Mouse (Mus musculus) neural tube, embryonic 10.5 days (tissue): ENCODE measurements around the gene Dcaf10.
"Not testable (repeated sequence)": the region's sequence is repeated elsewhere in the genome, so short reads cannot be mapped to it uniquely, and the experiment has no call there.

ENCODE experiments used
- DNase-seq: peaks from one replicate; pipeline ENCODE4 v3.0.0-alpha.2; 2017; ENCODE audit warnings: low spot score; ENCODE audit errors: extremely low spot score

Gene Dcaf10

GRCm38 (mm10) chr4:45341669-45342249 lies at the start of gene Dcaf10:
TSS of gene Dcaf10 (plus strand) at chr4:45342101.
- DNase-seq: peak; percentile 98

DNA sequence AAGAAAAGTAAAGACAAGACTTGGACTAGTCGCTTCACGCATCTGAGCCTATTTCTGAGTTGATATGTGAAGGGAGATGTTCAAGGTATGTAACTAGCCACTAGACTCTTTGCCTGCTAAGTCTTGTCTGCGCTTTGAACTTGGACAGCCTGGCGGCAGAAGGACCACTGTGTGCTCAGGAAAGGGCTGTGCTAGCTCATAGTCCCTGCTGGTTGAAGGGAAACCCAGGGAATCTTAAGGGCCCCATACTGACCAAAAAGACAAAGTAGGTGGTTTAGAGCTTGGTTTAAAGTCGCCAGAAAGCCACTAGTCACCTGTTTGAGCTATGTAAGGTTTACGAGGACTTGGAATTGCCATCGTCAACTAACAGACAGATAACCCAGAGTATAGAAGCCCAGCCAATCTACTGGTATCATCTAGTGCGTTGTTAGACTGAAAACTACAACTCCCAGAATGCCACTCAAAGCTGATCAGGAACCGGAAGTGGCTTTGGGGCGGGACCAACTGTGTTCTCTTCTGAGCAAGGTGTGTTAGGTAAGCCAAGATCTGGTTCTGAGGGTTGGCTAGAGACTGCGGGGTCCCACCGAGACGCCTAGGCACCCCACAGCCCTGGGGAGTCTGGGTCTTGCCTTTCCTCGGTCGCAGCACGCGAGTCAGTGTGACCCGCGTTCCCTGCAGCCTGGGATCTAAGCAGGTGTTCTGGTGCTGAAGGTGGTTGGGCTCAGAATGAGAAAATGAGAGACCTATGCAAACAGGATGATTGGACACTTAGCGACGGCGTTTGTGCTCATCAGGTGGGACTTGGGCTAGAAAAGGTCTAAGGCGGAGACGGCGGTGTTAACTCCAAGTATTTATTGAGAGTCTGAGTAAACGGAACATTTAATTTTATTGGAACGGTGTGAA lies 45.0 kb upstream of the Dcaf10 start, which contains the start of gene Trmt10b:
Gene Trmt10b (plus strand): TSS at position 466 of the 903 bp plus-strand sequence.
- DNase-seq: peak; percentile 62

DNA sequence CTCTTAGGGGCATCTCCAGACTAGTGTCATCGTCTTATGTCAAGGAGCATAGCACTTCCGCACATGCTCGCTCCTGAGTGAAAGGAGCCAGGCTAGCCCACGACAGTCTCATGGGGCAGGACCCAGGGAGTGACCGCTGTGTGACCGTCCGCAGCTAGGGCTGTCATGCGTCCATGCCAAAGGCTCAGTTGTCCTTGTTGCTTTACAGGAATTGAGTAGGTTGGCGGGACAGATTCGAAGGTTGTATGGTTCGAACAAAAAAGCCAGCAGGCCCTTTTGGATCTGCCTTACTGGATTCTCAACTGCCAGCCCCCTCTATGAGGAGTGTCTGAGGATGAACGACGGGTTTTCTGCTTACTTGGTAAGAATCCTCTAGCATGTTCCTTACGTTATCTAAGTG lies 36.4 kb upstream of the Dcaf10 start:
- no peak for DNase-seq

DNA sequence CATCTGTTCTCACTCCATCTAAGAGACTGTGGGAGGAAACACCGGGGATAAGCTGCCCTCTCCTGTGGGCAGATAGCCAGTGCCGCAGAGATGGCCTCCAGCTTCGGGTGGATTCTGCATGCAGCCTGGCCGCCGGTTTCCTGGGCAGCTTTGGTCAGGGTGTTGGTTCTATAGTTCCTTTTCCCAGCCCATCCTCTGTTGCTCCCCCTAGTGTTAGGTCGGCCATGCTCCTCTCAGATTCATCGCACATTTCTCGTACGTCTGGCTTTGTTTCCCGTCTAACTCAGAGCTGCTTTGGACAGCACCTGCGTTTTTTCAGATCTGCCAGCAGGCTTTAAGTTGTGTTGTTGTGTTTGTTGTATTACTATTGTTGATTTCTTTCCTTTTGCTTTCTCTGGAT lies 33.9 kb upstream of the Dcaf10 start:
- DNase-seq: peak; percentile 18

DNA sequence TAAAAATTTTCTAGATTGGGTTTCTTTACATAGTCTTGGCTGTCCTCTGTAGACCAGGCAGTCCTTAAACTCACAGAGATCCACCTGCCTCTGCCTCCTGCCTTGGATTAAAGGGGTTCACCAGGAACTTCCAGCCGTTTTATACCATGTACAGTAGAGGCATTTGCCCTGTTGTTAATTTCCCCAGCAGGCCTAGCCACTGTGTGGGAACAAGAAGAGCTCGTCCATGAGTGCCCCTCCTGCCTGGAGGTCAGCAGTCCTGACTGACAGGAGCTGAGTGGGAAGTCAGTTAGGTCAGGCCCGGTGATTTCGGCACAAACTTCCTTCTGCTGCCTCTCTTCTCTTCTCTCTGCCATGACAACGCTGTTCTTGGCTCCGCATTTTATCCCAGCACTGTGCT lies 33.3 kb upstream of the Dcaf10 start:
- DNase-seq: no peak

GRCm38 (mm10) chr4:45311056-45311455 lies 30.8 kb upstream of the Dcaf10 start:
- DNase-seq: no peak

GRCm38 (mm10) chr4:45320159-45320816 lies 21.6 kb upstream of the Dcaf10 start:
- peak; percentile 89 for DNase-seq

DNA sequence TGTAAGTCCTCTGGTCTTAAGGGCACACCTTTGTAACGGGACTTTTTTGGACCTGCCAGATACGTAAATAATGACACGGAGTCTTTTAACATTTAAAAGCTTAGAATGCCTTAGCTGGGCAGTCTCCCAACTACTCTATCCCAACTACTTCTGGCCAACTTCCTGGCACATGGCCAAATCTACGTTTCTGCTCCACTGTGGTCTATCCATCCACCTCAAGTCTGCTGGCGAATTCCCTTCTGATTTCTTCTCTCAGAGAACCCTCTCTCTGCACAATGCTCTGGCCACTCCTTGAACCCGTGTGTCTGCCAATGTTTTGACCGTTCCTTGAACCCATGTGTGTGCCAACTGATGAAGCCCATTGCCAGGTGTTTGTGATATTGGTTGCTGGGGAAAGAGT lies 10.8 kb upstream of the Dcaf10 start:
- DNase-seq: no peak

GRCm38 (mm10) chr4:45332466-45332865 lies 9.4 kb upstream of the Dcaf10 start:
- DNase-seq: no peak

DNA sequence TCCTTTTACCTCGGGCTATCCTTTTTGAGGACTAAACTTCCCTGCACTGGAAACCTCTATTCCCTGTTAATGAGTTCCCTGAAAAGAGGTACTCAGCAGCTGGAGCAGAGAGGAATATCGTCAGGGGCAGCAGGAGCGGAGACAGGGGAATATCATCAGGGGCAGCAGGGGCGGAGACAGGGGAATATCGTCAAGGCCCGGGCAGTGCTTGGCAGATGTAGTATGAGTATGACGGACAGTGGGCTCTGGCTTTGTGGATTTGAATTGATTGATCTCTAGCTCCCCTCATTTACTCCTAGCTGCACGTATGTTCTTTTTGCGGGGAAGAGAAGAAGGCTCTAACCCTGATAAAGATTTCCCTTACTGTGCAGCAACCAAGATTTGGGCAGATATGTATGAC lies 675 bp upstream of the Dcaf10 start:
- DNase-seq: no peak

DNA sequence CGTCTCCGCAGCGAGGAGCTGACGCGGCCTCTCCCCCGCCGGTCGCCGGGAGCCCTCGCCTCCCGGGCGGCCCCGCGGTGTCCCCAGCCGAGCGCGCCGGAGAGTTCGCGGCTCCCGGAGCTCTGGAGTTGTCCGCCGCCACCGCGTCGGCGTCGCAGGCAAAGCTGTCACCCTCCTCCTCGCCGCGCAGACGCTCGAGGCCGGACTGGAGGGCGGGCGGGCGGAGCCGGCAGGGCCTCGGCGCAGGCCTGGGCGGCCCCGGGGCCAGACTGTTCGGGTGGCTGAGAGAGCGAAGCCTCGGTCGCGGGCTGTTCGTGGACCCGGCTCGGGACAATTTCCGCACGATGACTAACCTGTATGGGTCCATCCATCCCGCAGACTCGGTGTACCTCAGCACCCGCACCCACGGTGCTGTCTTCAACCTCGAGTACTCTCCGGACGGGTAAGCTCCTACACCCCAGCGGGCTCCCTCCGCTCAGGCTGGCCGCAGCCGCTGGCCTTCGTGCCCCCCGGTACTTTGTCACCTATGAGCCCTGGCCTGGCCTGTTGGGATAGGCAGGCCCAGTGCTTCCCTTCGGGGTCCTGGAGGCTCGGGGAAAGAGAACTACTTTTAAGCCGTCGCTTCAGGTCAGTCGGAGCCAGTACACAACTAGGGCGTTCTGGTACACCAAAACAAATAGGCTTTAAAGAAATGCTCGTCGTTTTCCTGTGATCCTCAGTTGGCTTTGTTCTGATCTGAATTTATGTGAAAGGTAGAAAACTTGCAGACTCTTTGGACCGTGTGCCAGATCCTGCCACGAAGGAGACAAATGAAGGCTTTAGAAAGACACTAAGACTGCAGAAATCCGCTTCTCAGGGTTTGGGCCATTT lies 620 bp downstream of the Dcaf10 start, which contains the start of gene Exosc3:
Gene Exosc3 (minus strand): TSS at position 447 of the 870 bp plus-strand sequence.
- peak; percentile 66 for DNase-seq

DNA sequence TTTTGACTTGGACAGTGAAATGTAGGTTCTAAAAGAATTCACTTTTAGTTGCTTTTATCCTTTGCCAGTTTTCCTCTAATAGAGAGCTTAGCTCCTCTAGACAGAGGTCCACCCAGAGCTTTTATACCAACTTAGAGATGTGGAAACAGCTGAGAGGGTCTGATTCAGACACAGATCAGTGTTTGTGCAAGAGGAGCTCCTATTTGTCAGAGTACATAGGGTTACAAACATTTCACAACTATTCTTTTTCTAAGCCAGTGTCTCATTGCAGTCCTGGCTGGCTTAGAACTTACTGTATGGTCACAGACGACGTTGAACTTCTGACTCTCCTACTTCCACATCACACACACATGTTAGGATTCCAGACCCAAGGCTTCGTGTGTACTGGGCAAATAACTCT lies 14.8 kb downstream of the Dcaf10 start:
- DNase-seq: no peak

DNA sequence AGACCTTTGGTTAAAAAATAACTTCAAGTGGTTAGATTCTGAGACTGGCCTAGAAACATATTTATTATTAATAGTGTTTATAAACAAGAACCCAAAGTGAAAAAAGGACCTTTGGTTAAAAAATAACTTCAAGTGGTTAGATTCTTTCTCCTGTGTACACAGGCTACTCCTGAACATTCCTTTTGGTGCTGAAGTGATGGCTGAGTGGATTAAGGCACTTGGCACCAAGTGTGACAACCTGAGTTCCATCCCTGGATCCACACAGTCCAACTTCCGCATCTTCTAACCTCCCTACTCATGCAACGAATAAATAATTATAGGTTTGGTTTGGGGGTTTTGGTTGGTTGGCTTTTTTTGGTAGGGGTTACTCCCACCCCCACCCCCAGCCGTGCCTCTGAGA lies 29.4 kb downstream of the Dcaf10 start:
- no peak for DNase-seq

GRCm38 (mm10) chr4:45374879-45375278 lies 33.0 kb downstream of the Dcaf10 start:
- DNase-seq: no peak

GRCm38 (mm10) chr4:45376573-45376972 lies 34.7 kb downstream of the Dcaf10 start:
- DNase-seq: no peak

GRCm38 (mm10) chr4:45380903-45381580 lies 39.1 kb downstream of the Dcaf10 start:
- not testable (repeated sequence) for DNase-seq

DNA sequence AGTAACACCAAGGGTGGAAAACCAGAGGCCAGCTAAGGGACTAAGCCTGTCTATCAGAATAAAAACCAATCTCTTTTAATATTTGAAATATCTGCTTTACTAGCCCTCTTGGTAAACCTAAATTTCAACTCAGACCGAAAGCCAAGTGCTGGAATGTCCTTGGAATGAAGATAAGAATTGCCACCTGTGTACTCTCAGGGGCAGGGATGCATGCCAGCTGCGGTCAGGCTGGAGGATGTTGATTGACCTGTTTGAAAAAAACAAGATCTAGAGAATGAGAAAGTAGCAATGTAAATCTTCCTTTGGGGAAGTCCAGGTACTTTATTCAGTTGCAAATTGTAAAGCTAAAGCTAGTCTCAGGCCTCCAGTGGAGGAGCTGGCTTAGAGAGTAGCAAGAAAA lies 40.2 kb downstream of the Dcaf10 start:
- DNase-seq: not testable (repeated sequence)

GRCm38 (mm10) chr4:45387296-45387695 lies 45.4 kb downstream of the Dcaf10 start:
- not testable (repeated sequence) for DNase-seq

DNA sequence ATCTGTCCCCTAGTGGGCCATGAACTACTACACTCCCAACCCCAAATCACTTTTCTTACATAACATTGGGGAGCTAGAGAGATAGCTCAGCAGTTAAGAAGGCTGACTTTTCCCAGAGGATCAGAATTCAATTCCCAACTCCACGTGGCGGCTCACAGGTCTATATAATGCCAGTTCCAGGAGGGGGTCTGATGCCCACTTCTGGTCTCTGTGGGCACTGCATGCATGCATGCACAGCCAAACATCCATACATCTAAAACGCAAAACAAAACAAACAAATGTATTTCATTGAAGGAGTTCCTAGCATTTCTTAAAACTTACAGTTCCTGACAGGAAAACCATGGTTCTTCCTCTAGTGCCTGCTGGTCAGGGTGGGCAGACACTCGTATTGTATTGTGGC lies 50.2 kb downstream of the Dcaf10 start:
- DNase-seq: no peak

GRCm38 (mm10) chr4:45392572-45392971 lies 50.7 kb downstream of the Dcaf10 start:
- no peak for DNase-seq

- DNase-seq: no peak
Measured at GRCm38 (mm10) chr4:45392994-45393393, 51.1 kb downstream of the Dcaf10 start.
